Mouse (Mus musculus) liver, embryonic 11.5 days (tissue): ENCODE measurements around the gene Hoxc4. TPM values are rescaled to one million over a fixed set of nuclear protein-coding genes. Genes with fewer than 3 reads are reported as not detected.

ENCODE experiments used
- ATAC-seq: fragments of 200-750 bp; cut with Nextera tagmentation; replicated peaks from 2 replicates; pipeline ENCODE4 v1.8.0; 2017; ENCODE audit warnings: moderate number of reproducible peaks, mild to moderate bottlenecking, moderate TSS enrichment, moderate library complexity; ENCODE audit not compliant: low FRiP score
- DNase-seq: peaks from one replicate; pipeline ENCODE4 v3.0.0-alpha.2; 2017; ENCODE audit warnings: low spot score
- H3K27ac ChIP-seq: fragments of 300-500 bp; sonication (generic); 2 replicates; pipeline ENCODE4 v1.5.1; 2014; ENCODE audit warnings: mild to moderate bottlenecking, low read depth, low read length, control low read depth
- H3K27me3 ChIP-seq: fragments of 300-500 bp; sonication (generic); replicated peaks from 2 replicates; pipeline ENCODE4 v1.6.1; 2014; ENCODE audit warnings: low read length, mixed read lengths; ENCODE audit not compliant: control insufficient read depth, insufficient read depth
- H3K36me3 ChIP-seq: fragments of 300-500 bp; sonication (generic); 2 replicates; pipeline ENCODE4 v1.6.1; 2014; ENCODE audit warnings: mild to moderate bottlenecking, low read length, moderate library complexity, mixed read lengths; ENCODE audit not compliant: control insufficient read depth, insufficient read depth
- H3K4me1 ChIP-seq: fragments of 300-500 bp; sonication (generic); replicated peaks from 2 replicates; pipeline ENCODE4 v1.6.1; 2014; ENCODE audit warnings: low read length, mixed read lengths; ENCODE audit not compliant: control insufficient read depth, insufficient read depth
- H3K4me2 ChIP-seq: fragments of 300-500 bp; sonication (generic); 2 replicates; pipeline ENCODE4 v1.6.1; 2014; ENCODE audit warnings: mild to moderate bottlenecking, control low read depth, moderate library complexity
- H3K4me3 ChIP-seq: fragments of 300-500 bp; sonication (generic); 2 replicates; pipeline ENCODE4 v1.5.1; 2014; ENCODE audit warnings: low read depth, low read length, control low read depth
- H3K9ac ChIP-seq: fragments of 300-500 bp; sonication (generic); 2 replicates; pipeline ENCODE4 v1.6.1; 2014; ENCODE audit warnings: low read depth, low read length, control low read depth
- H3K9me3 ChIP-seq: fragments of 300-500 bp; sonication (generic); 2 replicates; pipeline ENCODE4 v1.6.1; 2016; ENCODE audit warnings: low read length, inconsistent platforms, mixed read lengths; ENCODE audit not compliant: control insufficient read depth
- WGBS: fragments of 180-500 bp; shearing (Covaris S2); extraction: QIAGEN DNeasy Blood & Tissue Kit; methylation state at CpG from one replicate; pipeline ENCODE4 v1.1.7; 2014; 5-methylcytosine and 5-hydroxymethylcytosine counted together
- polyA plus RNA-seq: library from polyadenylated mRNA; unstranded; fragments of >200 nt; fragmentation: Nextera tagmentation; extraction: Ambion mirVana; gene quantifications from 2 replicates; pipeline ENCODE4 v1.2.1, GENCODE M21; 2014

The Hoxc4 gene
- polyA plus RNA-seq, 1 experiment from 2014 or later = 6.2 TPM

DNA sequence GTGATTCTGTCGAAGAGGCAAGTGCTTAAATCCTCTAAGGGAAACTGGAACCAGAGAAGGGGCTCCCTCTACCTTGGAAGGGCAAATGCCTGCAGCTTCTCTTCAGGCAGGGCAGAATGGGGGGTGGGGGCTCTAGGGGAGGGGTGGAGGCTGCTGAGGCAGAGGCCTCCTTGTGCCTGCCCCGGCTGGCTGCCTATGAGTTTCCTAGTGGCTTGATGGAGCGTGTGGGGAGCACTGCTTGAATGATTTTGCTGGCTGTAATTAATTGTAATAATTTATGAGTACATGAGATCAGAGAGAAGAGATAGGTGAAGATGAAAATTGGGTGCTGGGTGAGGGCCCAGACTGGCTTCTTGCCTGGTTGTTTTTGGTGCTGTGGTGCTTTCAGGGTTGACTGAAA is 33.8 kb upstream of the Hoxc4 start:
- 11% methylated on average over 3 of the region's 3 CpGs for WGBS
- Histone ChIP-seq H3K27ac (no peak overlapping the region), H3K4me1 (peaks cover 4% of the 10 kb centered on the region), H3K4me2 (no peak overlapping the region), H3K4me3 (no peak overlapping the region), H3K9me3 (no peaks in the 10 kb centered on the region), H3K9ac (no peak overlapping the region), H3K36me3 (no peaks in the 10 kb centered on the region), H3K27me3 (peaks cover 100% of the 10 kb centered on the region)
- no peak for DNase-seq
- no peak for ATAC-seq

DNA sequence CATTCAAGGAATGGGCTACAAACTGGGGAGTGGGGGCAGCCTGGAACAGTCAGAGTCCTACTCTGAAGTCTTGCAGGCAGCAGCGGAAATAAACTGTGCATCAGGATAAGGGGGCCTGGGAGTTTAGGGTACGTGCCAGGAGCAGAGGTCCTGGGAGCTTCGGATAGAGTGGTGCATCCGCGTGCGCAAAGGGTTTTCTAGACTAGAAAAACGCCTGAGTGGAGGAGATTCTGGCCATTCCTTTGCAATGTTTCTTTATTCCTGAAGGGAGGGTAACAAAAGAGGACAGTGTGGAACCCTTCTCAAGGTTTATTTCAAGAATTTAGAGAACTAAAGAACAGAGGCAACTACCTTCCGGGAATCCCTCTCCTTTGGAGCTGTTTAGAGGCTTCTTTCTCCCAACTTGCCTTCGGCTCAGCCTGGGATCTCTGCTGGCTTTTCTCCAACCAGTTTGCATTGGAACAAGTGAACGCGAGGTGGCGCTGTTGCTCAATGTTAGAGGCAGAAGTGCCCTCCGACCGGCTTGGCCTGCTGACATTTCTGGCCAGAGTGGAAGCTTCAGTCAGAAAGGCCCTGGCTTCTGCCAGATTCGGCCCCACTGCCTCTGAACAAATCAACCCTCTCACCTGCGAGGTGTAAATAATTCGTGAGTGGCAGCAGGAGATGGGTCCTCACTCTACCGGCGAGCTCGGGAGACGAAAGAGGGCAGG is 31.5 kb upstream of the Hoxc4 start:
- peaks cover 100% of the 10 kb centered on the region for H3K27me3 ChIP-seq
- H3K4me2 ChIP-seq = no peak overlapping the region
- no peak overlapping the region for H3K27ac ChIP-seq
- ATAC-seq (no peak), DNase-seq (peak; percentile 85)
- WGBS = 3% methylated on average over 21 of the region's 21 CpGs
- H3K36me3 ChIP-seq = no peaks in the 10 kb centered on the region
- H3K4me3 ChIP-seq = no peak overlapping the region
- H3K9me3 ChIP-seq = no peaks in the 10 kb centered on the region
- no peak overlapping the region for H3K9ac ChIP-seq
- H3K4me1 ChIP-seq = no peaks in the 10 kb centered on the region

- no peak for ATAC-seq
- Histone ChIP-seq H3K27ac (no peak overlapping the region), H3K36me3 (no peaks in the 10 kb centered on the region), H3K27me3 (peaks cover 100% of the 10 kb centered on the region), H3K4me3 (no peak overlapping the region), H3K4me2 (no peak overlapping the region), H3K4me1 (no peaks in the 10 kb centered on the region), H3K9me3 (no peaks in the 10 kb centered on the region), H3K9ac (no peak overlapping the region)
- DNase-seq = no peak
- 23% methylated on average over 5 of the region's 5 CpGs for WGBS
Observed at GRCm38 (mm10) chr15:102988078-102988477, 30.7 kb upstream of the Hoxc4 start.

GRCm38 (mm10) chr15:102990461-102991397 is 28.0 kb upstream of the Hoxc4 start, which contains the start of gene Hoxc8:
Gene Hoxc8, plus strand, starts transcription at chr15:102990607.
- no peak within 1 kb of the TSS for H3K27ac ChIP-seq
- no peak for DNase-seq
- no peaks in the 10 kb centered on the region for H3K4me1 ChIP-seq
- no peaks in the 10 kb centered on the region for H3K9me3 ChIP-seq
- WGBS = 2% methylated on average over 66 of the region's 69 CpGs
- peak within 1 kb of the TSS; percentile 4; the same call in 1 of the 2 replicates for H3K4me3 ChIP-seq
- H3K27me3 ChIP-seq = peaks cover 99% of the 10 kb centered on the region
- H3K9ac ChIP-seq = no peak within 1 kb of the TSS
- H3K4me2 ChIP-seq = no peak within 1 kb of the TSS
- no peak for ATAC-seq
- no peaks in the 10 kb centered on the region for H3K36me3 ChIP-seq

- Histone ChIP-seq H3K9me3 (no peaks in the 10 kb centered on the region), H3K9ac (no peak overlapping the region), H3K4me2 (no peak overlapping the region), H3K27ac (no peak overlapping the region), H3K4me3 (no peak overlapping the region), H3K4me1 (no peaks in the 10 kb centered on the region), H3K36me3 (no peaks in the 10 kb centered on the region), H3K27me3 (peaks cover 99% of the 10 kb centered on the region)
- ATAC-seq (no peak), DNase-seq (no peak)
- WGBS = 4% methylated on average over 7 of the region's 7 CpGs
Observed at GRCm38 (mm10) chr15:102991782-102992181, 27.0 kb upstream of the Hoxc4 start.

DNA sequence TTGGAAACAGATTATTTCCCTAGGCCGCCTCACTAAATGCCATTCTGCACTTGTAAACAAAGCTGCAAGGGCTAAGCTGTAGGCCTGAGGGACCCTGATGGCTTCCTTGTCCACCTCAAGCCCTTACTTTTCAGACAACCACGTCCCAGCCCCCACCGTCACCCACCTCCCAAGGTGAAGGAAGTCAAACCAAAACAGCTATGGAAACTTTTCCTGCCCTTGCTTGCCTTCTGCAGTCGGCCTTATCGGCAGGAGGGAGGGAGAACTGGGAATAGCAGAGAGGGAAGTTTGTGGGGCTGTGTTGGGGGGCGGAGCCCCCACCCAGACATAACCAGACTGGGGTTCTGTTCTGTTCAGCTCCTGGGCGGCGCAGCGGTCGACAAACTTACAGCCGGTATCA is 26.5 kb upstream of the Hoxc4 start:
- Histone ChIP-seq H3K4me3 (no peak overlapping the region), H3K9ac (no peak overlapping the region), H3K36me3 (no peaks in the 10 kb centered on the region), H3K4me2 (no peak overlapping the region), H3K27ac (no peak overlapping the region), H3K4me1 (no peaks in the 10 kb centered on the region), H3K9me3 (no peaks in the 10 kb centered on the region), H3K27me3 (peaks cover 98% of the 10 kb centered on the region)
- ATAC-seq = no peak
- no peak for DNase-seq
- 2% methylated on average over 11 of the region's 11 CpGs for WGBS

GRCm38 (mm10) chr15:102992863-102993262 is 25.9 kb upstream of the Hoxc4 start:
- H3K4me1 ChIP-seq = no peaks in the 10 kb centered on the region
- H3K4me2 ChIP-seq = no peak overlapping the region
- H3K9ac ChIP-seq = no peak overlapping the region
- DNase-seq = no peak
- H3K36me3 ChIP-seq = no peaks in the 10 kb centered on the region
- no peak overlapping the region for H3K4me3 ChIP-seq
- no peak for ATAC-seq
- H3K27me3 ChIP-seq = peaks cover 98% of the 10 kb centered on the region
- 6% methylated on average over 3 of the region's 3 CpGs for WGBS
- no peak overlapping the region for H3K27ac ChIP-seq
- H3K9me3 ChIP-seq = no peaks in the 10 kb centered on the region

DNA sequence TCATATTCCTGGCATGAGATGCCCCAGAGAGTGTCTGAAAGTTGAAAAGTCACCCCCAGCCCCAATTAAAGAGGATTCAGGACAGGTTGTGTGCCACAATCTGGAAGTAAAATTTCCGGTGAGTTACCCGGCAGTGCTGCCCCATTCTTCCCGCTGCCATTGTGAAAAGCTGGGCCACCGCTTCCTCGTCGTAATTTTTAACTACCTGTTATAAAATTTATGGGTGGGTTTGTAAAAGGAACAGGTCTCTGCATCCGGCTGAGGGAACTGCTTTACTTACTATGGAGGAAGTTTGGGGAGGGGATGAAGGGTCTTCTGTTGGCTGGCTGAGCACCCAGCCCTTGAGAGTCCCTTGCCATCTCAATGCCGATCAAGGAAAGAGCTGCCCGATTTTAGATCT is 22.2 kb upstream of the Hoxc4 start:
- ATAC-seq (no peak), DNase-seq (no peak)
- no peak overlapping the region for H3K27ac ChIP-seq
- peaks cover 98% of the 10 kb centered on the region for H3K27me3 ChIP-seq
- H3K36me3 ChIP-seq = no peaks in the 10 kb centered on the region
- 3% methylated on average over 9 of the region's 9 CpGs for WGBS
- peaks cover 7% of the 10 kb centered on the region; the same call in 1 of the 2 replicates for H3K4me1 ChIP-seq
- no peak overlapping the region for H3K4me2 ChIP-seq
- no peak overlapping the region for H3K4me3 ChIP-seq
- no peaks in the 10 kb centered on the region for H3K9me3 ChIP-seq
- H3K9ac ChIP-seq = no peak overlapping the region
